Mouse (Mus musculus) small intestine, adult 2 months (tissue): ENCODE measurements around the gene Kdelr1. TPM values are rescaled to one million over a fixed set of nuclear protein-coding genes. Genes with fewer than 3 reads are reported as not detected.
"Not testable (repeated sequence)": the region's sequence is repeated elsewhere in the genome, so short reads cannot be mapped to it uniquely, and the experiment has no call there.

ENCODE experiments used
- H3K27ac ChIP-seq: fragments of 200-500 bp; 2 replicates; pipeline ENCODE4 v1.5.1; 2012; ENCODE audit warnings: low read depth, low read length, control low read depth, inconsistent platforms; ENCODE audit not compliant: insufficient read depth
- H3K27me3 ChIP-seq: fragments of 200-500 bp; 2 replicates; pipeline ENCODE4 v1.6.1; 2012; ENCODE audit warnings: mild to moderate bottlenecking, moderate library complexity, low read length, inconsistent platforms; ENCODE audit not compliant: control insufficient read depth, insufficient read depth
- H3K36me3 ChIP-seq: fragments of 200-500 bp; 2 replicates; pipeline ENCODE4 v1.6.1; 2012; ENCODE audit warnings: mild to moderate bottlenecking, low read length, control low read depth, inconsistent platforms; ENCODE audit not compliant: control insufficient read depth, insufficient read depth
- H3K4me1 ChIP-seq: fragments of 200-500 bp; 2 replicates; pipeline ENCODE4 v1.6.1; 2012; ENCODE audit warnings: low read length, inconsistent platforms, mixed read lengths; ENCODE audit not compliant: control insufficient read depth, insufficient read depth, insufficient read length
- H3K4me3 ChIP-seq: fragments of 200-500 bp; 2 replicates; pipeline ENCODE4 v1.5.1; 2012; ENCODE audit warnings: low read depth, mild to moderate bottlenecking, control low read depth, inconsistent platforms, low read length, moderate library complexity
- CTCF ChIP-seq: fragments of 200-500 bp; IDR thresholded peaks from 2 replicates; pipeline ENCODE4 v1.5.1; 2012; ENCODE audit warnings: low read depth, mild to moderate bottlenecking, control low read depth, inconsistent platforms, low read length, moderate library complexity, mixed read lengths; ENCODE audit not compliant: insufficient replicate concordance, insufficient read length; ENCODE audit errors: extremely low read depth
- POLR2A ChIP-seq: fragments of 200-500 bp; IDR thresholded peaks from 2 replicates; pipeline ENCODE4 v1.6.1; 2012; ENCODE audit warnings: low read depth, mild to moderate bottlenecking, control low read depth, inconsistent platforms, low read length, moderate library complexity
- WGBS: fragments of 180-500 bp; shearing (Covaris S2); methylation state at CpG from one replicate; pipeline ENCODE4 v1.1.7; 2018; 5-methylcytosine and 5-hydroxymethylcytosine counted together
- polyA plus RNA-seq: library from polyadenylated mRNA; depleted of rRNA; stranded (reverse); fragments of >200 nt; gene quantifications from 2 replicates; pipeline ENCODE4 v1.2.3, GENCODE M21; 2012

Gene Kdelr1
- polyA plus RNA-seq, 1 experiment = 333 TPM

- no peaks in the 10 kb centered on the region for H3K27me3 ChIP-seq
- no peak overlapping the region for H3K27ac ChIP-seq
- 75% methylated on average over 2 of the region's 2 CpGs for WGBS
- no peak overlapping the region for H3K4me3 ChIP-seq
- TF ChIP-seq POLR2A (no peak), CTCF (no peak)
- H3K4me1 ChIP-seq = peaks cover 3% of the 10 kb centered on the region
- H3K36me3 ChIP-seq = no peaks in the 10 kb centered on the region
Measured at GRCm38 (mm10) chr7:45892651-45893050, 20.1 kb downstream of the Kdelr1 start.

- Histone ChIP-seq H3K27ac (no peak overlapping the region), H3K36me3 (no peaks in the 10 kb centered on the region), H3K4me1 (peaks cover 3% of the 10 kb centered on the region), H3K4me3 (no peak overlapping the region), H3K27me3 (no peaks in the 10 kb centered on the region)
- TF ChIP-seq CTCF = no peak
- TF ChIP-seq POLR2A = no peak
- 76% methylated on average over 6 of the region's 6 CpGs for WGBS
Measured at GRCm38 (mm10) chr7:45895931-45896516, 23.5 kb downstream of the Kdelr1 start.

GRCm38 (mm10) chr7:45896517-45897257 lies 24.1 kb downstream of the Kdelr1 start, which contains the start of the genes Syngr4 and Tmem143:
Gene Syngr4, minus strand, starts transcription at chr7:45896714.
Gene Tmem143, plus strand, starts transcription at chr7:45896941.
- TF ChIP-seq POLR2A = peak; percentile 84; the same call in 1 of the 2 replicates
- no peak for TF ChIP-seq CTCF
- Histone ChIP-seq H3K36me3 (no peaks in the 10 kb centered on the region), H3K4me1 (peaks cover 3% of the 10 kb centered on the region), H3K4me3 (peak within 1 kb of the TSS; percentile 71), H3K27me3 (no peaks in the 10 kb centered on the region), H3K27ac (peak within 1 kb of the TSS; percentile 88)
- 1% methylated on average over 40 of the region's 40 CpGs for WGBS

- WGBS = 1% methylated on average over 19 of the region's 19 CpGs
- H3K27me3 ChIP-seq = no peaks in the 10 kb centered on the region
- no peaks in the 10 kb centered on the region for H3K36me3 ChIP-seq
- H3K4me1 ChIP-seq = peaks cover 3% of the 10 kb centered on the region
- H3K27ac ChIP-seq = peak overlapping the region; percentile 88
- H3K4me3 ChIP-seq = peak overlapping the region; percentile 71
- TF ChIP-seq CTCF (0 out of 2 replicates have a peak, but pooled peaks have one; percentile 7), POLR2A (no peak)
Measured at GRCm38 (mm10) chr7:45897258-45897757, 24.7 kb downstream of the Kdelr1 start.

- H3K36me3 ChIP-seq, H3K4me3 ChIP-seq, H3K27me3 ChIP-seq, H3K27ac ChIP-seq, H3K4me1 ChIP-seq: not testable (repeated sequence)
- WGBS = 38% methylated on average over 4 of the region's 4 CpGs
Measured at GRCm38 (mm10) chr7:45898125-45898524, 25.6 kb downstream of the Kdelr1 start.

GRCm38 (mm10) chr7:45901562-45901961 lies 29.0 kb downstream of the Kdelr1 start:
- no peaks in the 10 kb centered on the region for H3K27me3 ChIP-seq
- TF ChIP-seq CTCF = no peak
- TF ChIP-seq POLR2A = no peak
- WGBS = 39% methylated on average over 5 of the region's 5 CpGs
- no peaks in the 10 kb centered on the region for H3K36me3 ChIP-seq
- no peaks in the 10 kb centered on the region; the same call in 1 of the 2 replicates for H3K4me1 ChIP-seq
- H3K4me3 ChIP-seq = no peak overlapping the region
- H3K27ac ChIP-seq = no peak overlapping the region

GRCm38 (mm10) chr7:45902481-45903002 lies 30.0 kb downstream of the Kdelr1 start:
- WGBS = 71% methylated on average over 12 of the region's 12 CpGs
- no peak for TF ChIP-seq CTCF
- no peak for TF ChIP-seq POLR2A
- peaks cover 3% of the 10 kb centered on the region; the same call in 1 of the 2 replicates for H3K36me3 ChIP-seq
- no peak overlapping the region for H3K27ac ChIP-seq
- H3K4me1 ChIP-seq = no peaks in the 10 kb centered on the region; the same call in 1 of the 2 replicates
- no peak overlapping the region for H3K4me3 ChIP-seq
- no peaks in the 10 kb centered on the region for H3K27me3 ChIP-seq
